Mouse (Mus musculus) heart, adult 18-20 months (tissue): ENCODE results near the gene Psmb4. TPM values are rescaled to one million over a fixed set of nuclear protein-coding genes. Genes with fewer than 3 reads are reported as not detected.
"Not testable (repeated sequence)": the region's sequence is repeated elsewhere in the genome, so short reads cannot be mapped to it uniquely, and the experiment has no call there.

Experiments
- DNase-seq, 2 experiments: peaks; one replicate each; pipeline ENCODE4 v3.0.0; 2021 to 2022; ENCODE audit warnings: mixed read lengths in 1 of 2
- long read RNA-seq, 2 experiments: library from polyadenylated mRNA; stranded (forward); transcript quantifications; one replicate each; pipeline ENCODE4 v2.0.0; 2021
- total RNA-seq, 2 experiments: library from RNA; stranded (reverse); gene quantifications; 2 replicates each; pipeline ENCODE4 v1.2.3; 2021

Gene Psmb4
- 100 to 1,000 TPM; 223 to 258 TPM for total RNA-seq
- long read RNA-seq, experiment 1, transcript Psmb4-201 (7 exons, 1,183 nt) = major isoform, 53 of 62 reads
- long read RNA-seq, experiment 1, partial matches to known transcripts = 5 of 62 reads
- long read RNA-seq, experiment 1, other reads (novel, unspliced or antisense) = 2 of 62 reads
- long read RNA-seq, experiment 2, transcript Psmb4-201 (7 exons, 1,183 nt) = major isoform, 47 of 48 reads
- long read RNA-seq, experiment 2, partial matches to known transcripts = 0 of 48 reads
- long read RNA-seq, experiment 2, other reads (novel, unspliced or antisense) = 0 of 48 reads

DNA sequence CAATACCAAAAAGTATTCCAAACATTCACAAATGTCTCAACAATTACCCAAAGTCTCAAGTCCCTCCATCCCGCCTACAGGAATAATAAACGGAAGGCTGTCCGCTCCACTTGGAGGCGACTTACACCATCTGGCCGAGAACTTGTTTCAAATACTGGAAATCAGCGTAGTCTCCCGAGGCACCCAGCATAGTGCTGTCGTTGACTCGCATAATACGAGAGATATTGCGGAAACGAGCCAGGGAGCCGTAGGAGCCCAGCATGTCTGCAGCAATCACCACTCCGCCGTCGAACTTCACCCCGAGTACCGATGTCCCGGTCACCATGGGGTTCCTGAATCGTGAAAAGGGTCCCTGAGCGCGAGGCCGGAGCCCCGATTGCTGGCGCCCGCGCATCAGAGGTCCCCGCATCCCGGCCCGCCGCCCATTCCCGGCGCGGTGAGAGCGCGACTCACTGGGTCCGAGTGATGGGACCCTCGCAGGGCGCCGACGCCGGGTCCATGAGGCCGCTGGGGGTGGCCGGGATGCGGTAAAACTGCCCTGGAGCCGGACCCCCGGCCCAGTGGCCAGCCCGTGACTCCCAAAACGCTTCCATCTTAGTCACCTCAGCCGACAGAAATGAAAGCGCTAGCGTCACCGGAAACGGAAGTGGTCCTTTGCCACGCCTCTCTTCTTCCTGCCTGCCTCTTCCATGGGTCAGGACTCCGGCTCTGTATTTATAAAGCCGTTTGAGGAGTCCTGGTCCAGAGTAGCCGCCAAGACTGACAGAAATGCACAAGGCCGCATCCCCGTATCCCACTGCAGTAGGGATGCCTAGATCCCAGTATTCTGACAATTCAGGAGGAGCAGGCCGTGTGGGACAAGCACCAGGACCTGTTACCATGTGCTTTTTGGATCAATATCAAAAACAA, at the start of gene Psmb4:
TSS of gene Psmb4 (minus strand) at position 646 of the 909 bp plus-strand sequence.
- peak; percentile 91 to 93 for DNase-seq

- DNase-seq = not testable (repeated sequence)
Measured at GRCm38 (mm10) chr3:94936147-94936546, 49.4 kb upstream of the Psmb4 start.

GRCm38 (mm10) chr3:94935332-94935731, 48.6 kb upstream of the Psmb4 start:
- peak; percentile 91 to 93 for DNase-seq

DNA sequence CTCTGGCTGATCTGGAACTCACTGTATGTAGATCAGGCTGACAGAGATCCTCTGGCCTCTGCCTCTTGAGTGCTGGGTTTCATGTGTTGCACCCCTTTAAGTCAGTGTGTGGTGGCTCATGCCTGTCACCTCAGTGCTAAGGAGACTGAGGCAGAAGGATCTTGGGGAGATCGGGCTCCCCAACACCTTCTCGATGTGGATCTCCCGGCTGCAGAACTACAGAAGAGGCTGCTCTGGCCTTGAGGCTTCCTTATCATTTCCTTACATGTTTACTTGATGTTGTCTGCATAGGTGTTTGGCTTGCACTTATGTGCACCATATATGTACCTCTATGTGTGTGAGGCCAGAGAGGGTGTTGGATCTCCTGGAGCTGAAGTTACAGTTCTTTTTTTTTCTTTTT, 47.8 kb upstream of the Psmb4 start:
- not testable (repeated sequence) for DNase-seq

GRCm38 (mm10) chr3:94933604-94934003, 46.8 kb upstream of the Psmb4 start:
- DNase-seq = not testable (repeated sequence)

- DNase-seq = peak; percentile 95
Measured at GRCm38 (mm10) chr3:94932809-94933564, 46.2 kb upstream of the Psmb4 start, which contains the start of gene Selenbp1. Selenbp1 (plus strand) TSS chr3:94933056.

- not testable (repeated sequence) for DNase-seq
Measured at GRCm38 (mm10) chr3:94932279-94932678, 45.5 kb upstream of the Psmb4 start.

GRCm38 (mm10) chr3:94931427-94932082, 44.8 kb upstream of the Psmb4 start:
- not testable (repeated sequence) for DNase-seq

- peak; percentile 52 to 61 for DNase-seq
Measured at GRCm38 (mm10) chr3:94930386-94931266, 43.9 kb upstream of the Psmb4 start.

DNA sequence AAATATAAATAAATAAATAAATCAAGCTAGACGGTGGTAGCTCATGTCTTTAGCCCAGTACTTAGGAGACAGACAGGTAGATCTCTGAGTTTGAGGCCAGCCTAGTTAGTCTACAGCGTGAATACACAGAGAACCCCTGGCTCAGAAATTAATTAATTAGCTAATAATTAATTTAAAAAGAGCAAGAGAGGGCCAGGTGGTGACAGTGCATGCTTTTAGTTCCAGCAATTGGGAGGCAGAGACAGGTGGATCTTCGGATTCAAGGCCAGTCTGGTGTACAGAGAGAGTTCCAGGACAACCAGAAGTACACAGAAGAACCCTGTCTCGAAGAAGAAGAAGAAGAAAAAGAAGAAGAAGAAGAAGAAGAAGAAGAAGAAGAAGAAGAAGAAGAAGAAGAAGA, 42.2 kb upstream of the Psmb4 start:
- DNase-seq = not testable (repeated sequence)

GRCm38 (mm10) chr3:94926301-94926736, 39.6 kb upstream of the Psmb4 start:
- not testable (repeated sequence) for DNase-seq

- DNase-seq = no peak
Measured at GRCm38 (mm10) chr3:94924688-94925087, 37.9 kb upstream of the Psmb4 start.

GRCm38 (mm10) chr3:94922333-94922732, 35.6 kb upstream of the Psmb4 start:
- DNase-seq = no peak

- no peak for DNase-seq
Measured at GRCm38 (mm10) chr3:94921104-94921503, 34.3 kb upstream of the Psmb4 start.

DNA sequence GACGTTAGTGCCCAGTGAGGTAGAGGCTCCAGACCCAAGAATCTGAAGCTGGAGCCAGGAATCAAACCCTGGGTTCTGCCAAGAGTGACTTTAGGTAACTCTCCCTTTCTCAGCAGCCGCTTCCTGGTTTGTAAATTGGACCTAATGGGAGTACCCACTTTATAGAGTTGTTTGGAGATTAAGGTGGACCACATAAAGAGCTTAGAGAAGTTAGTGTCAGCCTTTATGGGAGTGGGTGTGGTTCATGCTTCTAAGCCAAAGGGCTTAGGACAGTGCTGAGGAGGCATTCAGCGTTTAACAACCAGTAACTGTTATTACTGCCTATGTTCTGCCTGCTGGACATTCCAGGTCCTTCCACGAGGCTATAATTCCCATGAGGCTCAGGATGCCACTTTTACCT, 32.1 kb upstream of the Psmb4 start:
- no peak for DNase-seq

DNA sequence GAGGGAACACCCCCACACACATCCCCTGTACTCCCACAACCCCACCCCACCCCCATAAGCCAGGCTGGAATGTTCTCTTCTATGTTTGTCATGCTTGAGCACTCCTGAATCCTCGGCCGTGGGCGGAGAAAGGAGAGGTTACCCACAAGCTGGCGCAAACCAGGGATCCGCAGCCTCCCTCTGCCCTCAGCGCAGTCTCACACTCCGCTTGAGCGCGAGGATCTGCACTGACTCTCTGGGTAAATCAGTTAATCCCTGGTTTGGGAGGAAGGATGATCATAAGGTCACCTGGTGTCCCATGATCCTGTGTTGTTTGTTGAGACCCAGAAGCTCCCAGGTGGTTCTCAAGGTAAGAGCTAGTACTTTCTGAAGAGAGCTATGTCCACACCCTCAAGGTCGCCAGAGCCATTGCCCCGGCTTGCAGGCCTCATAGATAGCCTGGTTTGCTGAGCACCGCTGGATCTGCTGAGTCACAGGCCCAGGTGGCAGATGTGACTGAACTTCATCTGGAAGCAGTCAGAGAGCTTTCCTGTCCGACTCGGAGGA, 31.1 kb upstream of the Psmb4 start:
- no peak for DNase-seq

DNA sequence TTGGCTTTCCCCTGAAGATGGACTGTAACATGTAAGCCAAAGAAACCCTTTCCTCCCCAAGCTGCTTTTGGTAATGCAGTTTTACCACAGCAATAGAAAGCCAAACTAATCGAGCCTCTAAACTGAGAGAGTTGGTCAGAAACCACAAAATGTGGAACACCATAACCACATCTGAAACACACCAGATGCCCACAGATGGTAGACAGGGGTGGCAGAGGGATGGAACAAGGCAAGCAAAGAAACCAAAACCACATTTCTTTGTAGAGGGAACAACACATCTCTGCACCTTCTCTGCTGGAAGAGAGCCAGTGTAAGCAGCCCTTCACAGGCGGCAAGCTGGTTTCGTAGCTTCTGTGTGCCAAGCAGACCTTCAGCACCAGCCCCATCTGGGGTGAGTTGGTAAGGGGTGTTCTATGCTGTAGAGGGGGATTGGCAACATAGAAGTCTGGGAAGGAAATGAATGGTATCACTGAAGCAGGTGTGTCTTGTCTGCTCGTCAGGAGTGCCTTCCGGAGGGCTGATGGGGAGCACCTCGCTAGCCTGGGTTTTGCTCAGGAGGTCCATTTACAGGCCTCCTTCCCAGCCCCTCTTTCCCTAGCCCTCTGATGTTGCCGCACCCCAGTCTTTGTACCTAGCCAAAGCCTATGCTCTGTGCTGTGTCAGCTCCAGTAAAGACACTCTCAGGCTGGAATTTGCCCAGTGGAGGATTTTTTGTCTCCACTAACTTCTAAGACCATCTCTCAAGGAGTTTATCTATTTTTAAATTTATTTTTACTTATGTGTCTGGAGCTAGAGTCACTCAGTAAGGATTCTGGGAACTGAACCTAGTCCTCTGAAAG, 29.4 kb upstream of the Psmb4 start:
- DNase-seq = no peak

DNA sequence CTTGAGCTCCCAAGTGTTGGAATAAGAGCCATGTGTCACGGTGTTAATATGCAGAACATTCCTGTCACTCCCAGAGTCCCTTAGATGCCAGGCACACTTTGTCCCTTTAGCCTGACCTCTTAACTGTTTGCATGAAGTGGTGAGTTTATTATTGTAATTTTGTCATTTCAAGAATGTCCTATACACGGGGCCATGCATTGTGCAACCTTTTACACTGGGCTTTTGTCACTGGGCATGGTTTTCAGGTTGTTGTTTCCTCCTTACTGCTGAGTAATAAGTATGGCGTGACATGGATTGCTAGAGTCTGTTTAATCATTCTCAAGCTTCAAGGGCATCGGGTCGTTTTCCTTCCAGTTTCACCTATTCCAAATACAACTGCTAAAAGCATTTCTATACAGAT, 27.0 kb upstream of the Psmb4 start:
- no peak for DNase-seq

- no peak for DNase-seq
Measured at GRCm38 (mm10) chr3:94911050-94911693, 24.4 kb upstream of the Psmb4 start.
